Mouse (Mus musculus) stomach, embryonic 16.5 days (tissue): ENCODE data around the gene Klf4. TPM values are rescaled to one million over a fixed set of nuclear protein-coding genes. Genes with fewer than 3 reads are reported as not detected.

Experiments used
- ATAC-seq: fragments of 200-750 bp; cut with Nextera tagmentation; 2 replicates; pipeline ENCODE4 v1.8.0; 2017; ENCODE audit warnings: moderate number of reproducible peaks, moderate TSS enrichment; ENCODE audit not compliant: insufficient read depth, low FRiP score
- H3K27ac ChIP-seq: fragments of 300-500 bp; sonication (generic); 2 replicates; pipeline ENCODE4 v1.5.1; 2014; ENCODE audit warnings: low read length
- H3K27me3 ChIP-seq: fragments of 300-500 bp; sonication (generic); 2 replicates; pipeline ENCODE4 v1.6.1; 2014; ENCODE audit warnings: low read length, control low read depth, mixed read lengths; ENCODE audit not compliant: control insufficient read depth, insufficient read depth
- H3K36me3 ChIP-seq: fragments of 300-500 bp; sonication (generic); 2 replicates; pipeline ENCODE4 v1.6.1; 2014; ENCODE audit warnings: low read length; ENCODE audit not compliant: control insufficient read depth, insufficient read depth
- H3K4me1 ChIP-seq: fragments of 300-500 bp; sonication (generic); 2 replicates; pipeline ENCODE4 v1.6.1; 2014; ENCODE audit warnings: low read length, control low read depth, mixed read lengths; ENCODE audit not compliant: control insufficient read depth, insufficient read depth
- H3K4me2 ChIP-seq: fragments of 300-500 bp; sonication (generic); 2 replicates; pipeline ENCODE4 v1.6.1; 2014; ENCODE audit warnings: low read depth, low read length, mixed read lengths
- H3K4me3 ChIP-seq: fragments of 300-500 bp; sonication (generic); replicated peaks from 2 replicates; pipeline ENCODE4 v1.5.1; 2014; ENCODE audit warnings: mild to moderate bottlenecking, low read length
- H3K9ac ChIP-seq: fragments of 300-500 bp; sonication (generic); 2 replicates; pipeline ENCODE4 v1.6.1; 2014; ENCODE audit warnings: low read length
- H3K9me3 ChIP-seq: fragments of 300-500 bp; sonication (generic); replicated peaks from 2 replicates; pipeline ENCODE4 v1.6.1; 2016; ENCODE audit warnings: low read length, control low read depth; ENCODE audit not compliant: control insufficient read depth
- WGBS: fragments of 180-500 bp; shearing (Covaris S2); extraction: QIAGEN DNeasy Blood & Tissue Kit; methylation state at CpG from one replicate; pipeline ENCODE4 v1.1.7; 2014; 5-methylcytosine and 5-hydroxymethylcytosine counted together
- polyA plus RNA-seq: library from polyadenylated mRNA; unstranded; fragments of >200 nt; fragmentation: Nextera tagmentation; extraction: Ambion mirVana; gene quantifications from 2 replicates; pipeline ENCODE4 v1.2.1, GENCODE M21; 2015

Klf4 gene
- 29.4 and 33.8 TPM in 2 replicates for polyA plus RNA-seq

DNA sequence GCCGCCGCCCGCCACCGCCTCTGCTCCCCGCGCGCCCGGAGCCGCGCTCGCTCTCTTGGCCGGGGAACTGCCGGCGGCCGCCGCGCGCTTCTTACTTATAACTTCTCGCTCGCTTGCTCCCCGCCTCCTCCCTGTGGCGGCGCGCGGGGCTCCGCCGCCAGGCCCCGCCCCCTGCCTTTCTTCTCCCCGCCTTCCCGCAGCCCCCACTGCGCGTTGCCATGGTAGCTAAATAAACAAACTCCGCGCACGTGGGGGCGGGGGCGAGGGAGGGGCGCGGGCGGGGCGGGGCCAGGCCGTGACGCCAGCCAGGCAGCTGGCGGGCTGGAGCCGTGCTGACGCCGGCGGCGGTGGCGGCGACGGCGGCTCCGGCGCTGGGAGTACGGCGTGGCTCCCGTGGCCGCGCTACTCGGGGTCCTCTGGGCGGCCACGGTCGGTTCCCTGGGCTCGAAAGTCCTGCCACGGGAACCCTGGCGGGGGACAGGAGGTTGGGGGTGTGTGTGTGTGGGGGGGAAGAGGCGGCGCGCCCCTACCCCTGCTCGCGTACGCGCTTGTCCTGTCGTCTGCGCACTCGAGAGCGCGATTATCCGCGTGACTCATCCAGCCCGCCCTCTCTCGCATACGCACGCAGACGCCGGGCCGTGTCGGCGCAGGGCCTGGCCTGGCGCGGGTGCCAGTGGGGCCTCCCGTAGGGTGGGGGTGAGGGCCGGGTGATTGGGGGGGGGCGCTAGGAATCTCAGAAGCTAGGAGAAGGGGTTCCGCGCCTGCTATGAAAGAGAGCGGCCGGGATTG lies at the start of gene Klf4:
Klf4 (minus strand) TSS at position 60 of the 789 bp plus-strand sequence.
- Histone ChIP-seq H3K27ac (peak within 1 kb of the TSS; percentile 98), H3K9me3 (no peaks in the 10 kb centered on the region), H3K9ac (peak within 1 kb of the TSS; percentile 89), H3K36me3 (no peaks in the 10 kb centered on the region), H3K27me3 (no peaks in the 10 kb centered on the region), H3K4me2 (peak within 1 kb of the TSS; percentile 77), H3K4me1 (peaks cover 12% of the 10 kb centered on the region), H3K4me3 (peak within 1 kb of the TSS; percentile 82)
- under 1% methylated on average over 84 of the region's 99 CpGs for WGBS
- ATAC-seq, result peak; percentile 88

DNA sequence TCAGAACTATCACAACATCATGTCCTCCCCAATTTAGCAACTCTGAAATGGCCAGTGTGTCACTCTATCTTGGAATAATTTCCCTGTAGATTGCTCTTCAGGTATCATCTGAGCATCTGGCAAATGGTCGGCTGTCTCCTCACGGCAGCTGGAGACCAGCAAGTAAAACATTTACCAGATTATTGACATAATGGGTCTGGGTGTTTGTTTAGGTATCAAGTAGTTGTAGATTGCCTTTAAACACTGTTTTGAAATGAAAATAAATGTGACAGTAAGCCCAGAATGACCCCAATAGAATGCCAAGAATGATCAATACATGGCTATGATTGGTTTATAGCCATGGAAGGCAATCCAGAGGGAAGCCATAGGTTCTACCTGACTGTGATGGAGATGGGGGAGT lies 39.2 kb upstream of the Klf4 start:
- WGBS, result 39% methylated on average over 2 of the region's 2 CpGs

DNA sequence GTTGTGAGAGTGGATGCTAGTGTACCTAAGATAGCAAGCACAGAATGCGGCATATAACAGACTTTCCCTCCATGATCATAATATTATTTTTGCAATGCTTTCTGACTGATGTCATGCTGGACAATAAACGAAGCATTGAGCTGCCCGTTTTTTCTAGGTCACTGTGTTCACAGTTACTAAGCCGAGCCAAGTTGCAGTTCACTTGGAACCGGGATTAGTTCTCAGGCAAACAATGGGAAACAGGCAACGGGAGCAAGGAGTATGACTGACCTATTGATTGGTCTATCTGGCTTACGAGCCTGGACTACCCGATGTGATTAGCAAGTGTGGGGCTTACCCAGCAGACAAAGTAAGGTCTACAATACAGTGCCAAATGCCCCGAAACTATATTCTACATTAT lies 35.7 kb upstream of the Klf4 start:
- Histone ChIP-seq H3K27me3 (no peaks in the 10 kb centered on the region), H3K4me1 (no peaks in the 10 kb centered on the region), H3K9me3 (no peaks in the 10 kb centered on the region), H3K27ac (no peak overlapping the region), H3K4me3 (no peak overlapping the region), H3K36me3 (no peaks in the 10 kb centered on the region), H3K4me2 (no peak overlapping the region), H3K9ac (no peak overlapping the region)
- ATAC-seq, result no peak
- WGBS, result 64% methylated on average over 9 of the region's 9 CpGs

More for the DNA sequence above, 39.2 kb upstream of the Klf4 start:
- Histone ChIP-seq H3K4me3 (no peak overlapping the region), H3K27ac (no peak overlapping the region), H3K4me2 (no peak overlapping the region), H3K9ac (no peak overlapping the region), H3K27me3 (no peaks in the 10 kb centered on the region), H3K4me1 (no peaks in the 10 kb centered on the region), H3K9me3 (no peaks in the 10 kb centered on the region), H3K36me3 (no peaks in the 10 kb centered on the region)
- no peak for ATAC-seq

DNA sequence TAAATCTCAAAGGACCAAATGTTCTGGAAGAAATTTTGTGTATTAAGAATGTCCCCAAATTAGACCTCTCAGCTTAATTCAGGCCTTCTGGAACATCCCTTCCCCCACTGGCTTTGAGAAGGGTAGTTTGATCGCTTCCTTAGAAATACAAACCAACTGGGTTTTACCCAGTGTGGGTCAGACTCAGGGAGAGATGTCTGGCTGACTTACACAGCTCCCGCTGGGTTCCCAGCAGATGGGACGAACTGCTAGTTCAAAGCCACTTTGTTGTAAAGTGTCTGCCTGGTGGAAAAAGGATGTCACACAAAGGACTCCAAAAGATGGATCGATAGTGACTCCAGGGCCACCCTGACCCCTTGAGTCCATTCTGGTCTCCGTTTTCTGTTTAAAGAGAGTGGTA lies 35.3 kb upstream of the Klf4 start:
- no peaks in the 10 kb centered on the region for H3K27me3 ChIP-seq
- no peak overlapping the region for H3K4me2 ChIP-seq

DNA sequence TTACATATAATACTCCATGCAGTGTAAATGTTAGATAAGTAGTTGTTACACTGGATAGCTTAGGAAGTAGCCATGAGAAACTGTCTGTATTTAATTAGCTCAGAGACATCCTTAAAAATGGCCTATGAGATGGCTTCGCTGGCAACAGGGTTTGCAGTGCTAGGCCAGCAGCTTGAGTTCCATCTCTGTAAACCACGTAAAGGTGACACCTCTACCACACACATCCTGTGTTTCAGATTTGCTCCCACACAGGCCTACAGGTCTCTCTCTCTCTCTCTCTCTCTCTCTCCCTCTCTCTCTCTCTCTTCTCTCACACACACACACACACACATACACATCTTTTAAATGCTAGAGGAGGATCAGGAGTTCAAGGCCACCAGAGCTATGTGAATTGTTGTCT lies 32.1 kb upstream of the Klf4 start:
- H3K4me2 ChIP-seq, result no peak overlapping the region
- WGBS, result 80% methylated on average over 2 of the region's 2 CpGs
- H3K9ac ChIP-seq, result no peak overlapping the region
- H3K36me3 ChIP-seq, result no peaks in the 10 kb centered on the region
- H3K4me3 ChIP-seq, result no peak overlapping the region
- no peaks in the 10 kb centered on the region for H3K4me1 ChIP-seq
- no peaks in the 10 kb centered on the region for H3K27me3 ChIP-seq
- H3K9me3 ChIP-seq, result no peaks in the 10 kb centered on the region
- H3K27ac ChIP-seq, result no peak overlapping the region
- no peak for ATAC-seq

More for the DNA sequence above, 35.3 kb upstream of the Klf4 start:
- Histone ChIP-seq H3K4me3 (no peak overlapping the region), H3K27ac (no peak overlapping the region), H3K4me1 (no peaks in the 10 kb centered on the region), H3K9me3 (no peaks in the 10 kb centered on the region), H3K9ac (no peak overlapping the region), H3K36me3 (no peaks in the 10 kb centered on the region)
- ATAC-seq, result no peak
- 81% methylated on average over 5 of the region's 5 CpGs for WGBS

DNA sequence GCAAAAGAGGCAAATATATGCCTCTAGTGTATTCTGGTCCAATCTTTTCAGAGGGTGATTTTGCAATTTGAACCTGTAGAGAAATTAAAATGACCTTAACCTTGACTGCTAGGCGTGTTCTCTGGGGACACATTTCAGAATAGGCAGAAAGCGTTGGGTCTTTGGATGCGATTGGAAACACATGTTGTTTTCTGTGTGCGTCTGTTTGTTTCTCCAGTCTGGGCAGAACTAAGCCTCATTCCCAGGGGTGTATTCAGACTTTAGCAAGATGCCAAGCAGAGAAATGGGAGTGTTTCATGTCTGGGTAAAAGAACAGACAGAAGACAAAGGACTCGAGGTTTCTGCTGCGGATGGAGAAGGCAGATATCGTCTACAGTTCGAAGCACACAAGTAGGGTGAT lies 30.8 kb upstream of the Klf4 start:
- Histone ChIP-seq H3K27ac (no peak overlapping the region), H3K9me3 (no peaks in the 10 kb centered on the region), H3K27me3 (no peaks in the 10 kb centered on the region), H3K9ac (no peak overlapping the region), H3K36me3 (no peaks in the 10 kb centered on the region), H3K4me1 (no peaks in the 10 kb centered on the region), H3K4me3 (no peak overlapping the region), H3K4me2 (no peak overlapping the region)
- ATAC-seq, result no peak
- 80% methylated on average over 8 of the region's 8 CpGs for WGBS

DNA sequence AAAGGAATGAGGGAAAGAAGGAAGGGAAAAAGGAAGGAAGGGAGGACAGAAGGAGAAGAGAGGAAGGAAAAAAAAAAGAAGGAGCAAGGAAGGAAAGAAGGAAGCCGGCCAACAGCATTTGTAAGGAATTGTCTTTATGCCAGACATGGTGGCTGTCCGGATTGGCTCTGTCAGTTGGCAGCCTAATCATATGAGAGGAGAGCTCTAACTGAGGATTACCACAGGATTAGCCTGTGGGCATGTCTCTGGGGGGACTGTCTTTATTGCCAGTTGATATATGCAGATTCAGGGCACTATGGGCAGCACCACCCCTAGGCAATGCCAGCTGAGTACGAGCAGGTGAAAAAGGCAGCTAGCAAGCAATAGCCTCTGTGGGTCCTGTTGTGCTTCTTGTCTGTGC lies 29.8 kb upstream of the Klf4 start:
- no peaks in the 10 kb centered on the region for H3K27me3 ChIP-seq
- H3K9me3 ChIP-seq, result no peaks in the 10 kb centered on the region
- ATAC-seq, result no peak
- no peak overlapping the region for H3K9ac ChIP-seq
- no peak overlapping the region for H3K4me3 ChIP-seq
- H3K4me2 ChIP-seq, result no peak overlapping the region
- no peak overlapping the region for H3K27ac ChIP-seq
- no peaks in the 10 kb centered on the region for H3K4me1 ChIP-seq
- WGBS, result 82% methylated on average over 3 of the region's 3 CpGs
- no peaks in the 10 kb centered on the region for H3K36me3 ChIP-seq

DNA sequence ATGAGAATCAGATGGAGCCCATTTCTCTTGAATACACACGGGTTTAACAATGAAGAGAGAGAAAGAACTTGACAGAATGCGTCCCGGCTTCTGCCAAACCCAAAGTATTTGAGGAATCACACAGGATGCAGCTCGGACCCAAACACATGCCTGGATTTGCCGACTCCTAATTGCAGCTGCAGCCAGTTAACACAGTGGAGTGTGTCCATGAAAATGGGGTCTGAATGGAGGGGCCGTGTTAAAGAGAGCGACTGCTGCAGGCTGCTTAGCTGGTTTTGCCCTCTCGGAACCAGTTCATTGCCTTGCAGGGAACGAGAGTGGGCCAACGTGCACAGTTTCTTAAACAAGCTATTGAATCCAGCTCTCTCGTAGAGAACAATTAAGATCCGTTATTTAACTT lies 14.6 kb upstream of the Klf4 start:
- Histone ChIP-seq H3K9me3 (no peaks in the 10 kb centered on the region), H3K4me1 (no peaks in the 10 kb centered on the region), H3K4me3 (no peak overlapping the region), H3K4me2 (no peak overlapping the region), H3K27ac (no peak overlapping the region), H3K9ac (no peak overlapping the region), H3K36me3 (no peaks in the 10 kb centered on the region), H3K27me3 (no peaks in the 10 kb centered on the region)
- ATAC-seq, result no peak
- WGBS, result 82% methylated on average over 12 of the region's 12 CpGs

DNA sequence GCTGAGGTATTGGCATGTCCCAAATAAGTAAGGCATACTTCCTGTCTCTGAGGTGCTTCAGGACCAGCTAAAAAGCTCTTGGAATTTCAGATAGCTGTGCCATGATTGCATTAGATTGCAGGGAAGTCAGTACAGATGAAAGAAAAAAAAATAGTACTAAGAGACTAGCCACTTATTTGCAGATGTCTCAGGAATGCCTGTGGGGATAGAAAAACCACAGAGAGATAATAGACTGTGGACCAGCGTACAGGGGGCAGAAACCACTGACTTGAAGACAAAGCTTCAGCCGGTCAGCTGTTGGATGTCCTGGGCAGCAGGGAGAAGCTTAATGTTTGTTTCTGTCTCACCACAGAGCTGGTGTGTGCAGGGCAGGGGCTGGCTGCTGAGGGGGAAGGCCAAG lies 10.5 kb upstream of the Klf4 start:
- Histone ChIP-seq H3K4me2 (no peak overlapping the region), H3K27ac (no peak overlapping the region), H3K27me3 (no peaks in the 10 kb centered on the region), H3K9me3 (no peaks in the 10 kb centered on the region), H3K9ac (no peak overlapping the region), H3K4me3 (no peak overlapping the region), H3K36me3 (no peaks in the 10 kb centered on the region), H3K4me1 (no peaks in the 10 kb centered on the region)
- 68% methylated on average over 2 of the region's 2 CpGs for WGBS
- ATAC-seq, result no peak
